Mouse (Mus musculus) kidney, postnatal 14 days (tissue): ENCODE results near the gene Ubac2.

ENCODE experiments used
- DNase-seq: peaks from one replicate; pipeline ENCODE4 v3.0.0; 2022; ENCODE audit warnings: mixed read lengths

Ubac2 gene

GRCm38 (mm10) chr14:121927451-121927850, 49.0 kb downstream of the Ubac2 start:
- DNase-seq = no peak

DNA sequence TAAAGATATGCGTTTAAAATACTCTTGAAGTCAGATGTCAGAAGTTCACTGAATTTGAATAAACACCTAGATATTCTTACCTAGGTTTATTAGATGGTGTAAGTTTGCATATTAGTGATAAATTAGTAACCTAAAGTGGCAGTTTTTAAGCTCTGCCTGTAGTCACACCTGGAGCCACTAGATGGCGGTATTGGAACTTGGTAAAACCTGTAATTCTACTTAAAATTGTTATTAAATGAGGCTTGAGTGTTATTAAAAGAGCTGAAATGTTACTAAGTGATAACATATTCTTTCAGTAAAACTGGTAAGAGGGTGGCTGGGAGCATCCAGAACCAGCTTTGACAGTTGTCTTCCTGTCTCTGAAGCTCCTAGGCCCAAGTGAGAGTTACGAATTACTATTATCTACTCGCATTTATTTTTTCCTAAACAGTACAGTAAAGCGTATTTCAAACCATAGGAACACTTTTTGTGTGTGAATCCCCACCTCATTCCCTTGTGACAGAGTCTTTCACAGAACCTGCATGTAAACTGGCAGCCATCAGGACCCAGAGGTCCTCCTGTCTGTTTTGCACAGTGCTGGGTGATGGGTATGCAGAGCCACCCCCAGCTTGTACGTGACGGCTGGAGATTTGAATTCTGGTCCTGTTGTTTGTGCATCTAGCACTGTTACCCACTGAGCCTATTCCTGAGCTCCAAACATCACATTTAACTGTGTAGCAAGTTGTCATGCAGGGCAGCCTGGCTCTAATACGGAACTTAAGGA, 50.1 kb downstream of the Ubac2 start:
- DNase-seq = peak; percentile 67

DNA sequence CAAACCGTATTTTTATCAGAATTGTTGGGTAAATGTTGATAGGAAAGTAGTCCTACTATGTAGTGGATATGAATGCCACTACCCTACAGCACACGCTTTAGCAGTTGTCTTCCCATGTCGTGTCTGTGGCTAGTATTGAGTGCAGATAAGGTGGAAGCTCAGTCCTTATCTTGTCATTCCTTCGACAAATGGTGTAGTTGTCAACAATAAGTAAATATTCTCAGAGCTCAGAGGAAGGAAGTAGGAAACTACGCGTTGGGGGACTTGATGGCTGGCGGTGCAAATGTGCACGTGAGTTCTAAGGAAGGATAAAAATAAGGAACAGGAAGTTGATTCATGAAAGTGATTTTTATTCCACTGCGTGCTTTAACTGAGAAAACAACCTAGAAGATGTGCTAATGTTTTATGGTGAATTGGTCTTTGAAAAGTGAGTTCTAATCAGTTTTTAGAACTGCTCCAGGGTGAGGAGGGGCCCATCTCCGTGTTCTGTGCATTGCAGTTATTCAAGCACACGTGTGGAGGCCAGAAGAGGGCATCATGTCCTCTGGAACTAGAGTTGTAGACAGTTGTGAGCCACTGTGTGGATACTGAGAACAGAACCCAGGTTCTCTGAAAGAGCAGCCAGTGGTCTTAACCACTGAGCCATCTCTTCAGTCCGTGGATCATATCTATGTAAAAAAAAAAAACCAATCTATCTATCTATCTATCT, 51.0 kb downstream of the Ubac2 start:
- no peak for DNase-seq

DNA sequence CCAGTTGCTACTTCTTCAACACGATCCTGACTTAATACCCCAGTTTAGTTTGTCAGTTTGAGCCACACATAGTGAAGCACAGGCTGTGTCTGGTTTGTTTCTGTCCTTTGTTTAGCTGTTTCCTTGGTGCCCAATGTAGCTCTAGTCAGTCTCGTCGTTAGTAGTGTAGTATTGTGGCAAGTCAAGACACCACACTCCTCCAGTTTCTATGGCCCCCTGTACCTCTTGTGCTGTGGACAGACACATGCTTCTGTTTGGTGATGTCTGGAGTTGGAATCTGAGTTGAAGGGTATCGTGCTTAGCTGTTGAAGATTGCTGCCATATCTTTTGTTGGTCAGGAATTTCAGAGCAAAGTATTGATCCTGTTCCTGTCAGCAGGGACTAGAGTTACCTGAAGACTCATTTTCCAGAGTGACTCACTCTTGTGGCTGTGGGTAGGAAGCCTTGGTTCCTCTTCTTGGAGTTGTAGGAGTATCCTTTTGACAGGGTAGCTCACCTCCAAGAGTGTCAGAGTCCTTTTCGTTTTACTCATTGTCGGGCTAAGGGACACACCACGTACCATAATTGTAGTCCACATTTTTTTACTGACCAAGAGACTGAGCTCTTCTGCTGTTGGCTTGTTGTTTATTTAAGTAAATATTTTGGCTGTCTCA, 52.4 kb downstream of the Ubac2 start:
- DNase-seq = no peak

DNA sequence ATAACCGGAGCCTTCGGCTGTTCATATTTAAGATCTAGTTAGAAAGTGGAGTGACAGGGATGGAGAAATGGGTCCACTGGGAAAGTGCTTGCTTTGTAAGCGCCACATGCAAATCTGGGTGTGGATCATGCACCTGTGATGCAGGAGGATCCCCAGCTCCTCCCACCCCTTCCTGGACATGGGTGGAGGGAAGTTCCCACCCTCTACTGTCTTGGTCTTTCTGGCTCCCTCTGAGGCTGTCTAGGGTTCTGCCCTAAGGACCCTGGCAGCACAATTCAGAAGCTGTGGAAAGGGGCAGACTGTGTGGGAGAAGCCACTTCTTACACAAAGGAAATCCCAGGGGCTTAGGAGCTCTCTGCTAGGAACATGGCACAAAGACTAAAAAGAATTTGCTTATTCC, 53.2 kb downstream of the Ubac2 start:
- DNase-seq = no peak

DNA sequence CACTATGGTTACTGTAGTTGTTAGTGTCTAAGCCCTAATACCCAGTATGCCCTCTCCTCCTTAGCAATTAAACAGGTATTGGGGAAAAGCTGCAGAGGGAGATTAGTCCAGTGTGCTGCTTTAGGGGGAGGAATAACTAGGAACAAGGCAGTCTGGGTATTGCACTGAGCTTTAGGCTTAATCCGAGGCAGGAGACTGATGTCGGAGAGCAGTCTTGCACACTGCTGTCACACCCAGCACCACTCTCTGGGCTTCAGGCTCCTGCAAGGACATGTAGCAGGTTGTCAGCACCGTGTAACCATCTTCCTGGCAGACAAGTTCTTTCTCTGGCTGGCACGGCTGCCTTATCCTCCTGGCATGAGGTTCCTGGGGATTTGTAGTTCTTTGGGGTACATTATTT, 53.8 kb downstream of the Ubac2 start:
- no peak for DNase-seq

DNA sequence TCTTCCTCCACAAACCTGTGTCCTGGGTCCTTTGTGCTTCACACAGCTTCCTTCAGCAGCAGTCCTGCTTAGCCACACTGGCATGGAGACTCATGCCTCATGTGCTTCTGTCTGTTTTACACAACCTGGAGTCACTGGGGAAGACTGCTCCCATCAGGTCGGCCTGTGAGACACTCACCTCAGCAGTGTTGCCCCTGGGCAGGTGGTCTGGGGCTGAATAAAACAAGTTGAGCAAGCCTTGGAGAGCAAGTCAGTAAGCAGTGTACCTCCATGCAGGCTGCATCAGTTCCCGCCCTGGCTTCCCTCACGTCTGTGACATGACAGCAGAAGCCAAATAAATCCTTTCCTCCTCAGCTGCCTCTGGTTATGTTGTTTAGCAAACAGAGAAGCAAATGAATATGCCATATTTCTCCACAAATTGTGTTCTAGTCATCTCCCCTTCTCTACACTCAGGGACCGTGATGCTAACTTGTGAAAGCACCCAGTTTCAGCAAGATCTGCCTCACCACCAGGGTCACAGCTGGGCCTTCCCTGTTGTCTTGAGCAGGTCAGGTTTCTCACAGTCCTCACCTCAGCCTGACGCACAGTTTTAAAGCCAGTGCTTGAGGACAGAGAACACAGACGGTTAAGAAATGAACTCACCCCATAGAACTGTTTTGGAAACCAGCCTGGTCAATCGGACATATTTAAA, 55.6 kb downstream of the Ubac2 start:
- DNase-seq = no peak

DNA sequence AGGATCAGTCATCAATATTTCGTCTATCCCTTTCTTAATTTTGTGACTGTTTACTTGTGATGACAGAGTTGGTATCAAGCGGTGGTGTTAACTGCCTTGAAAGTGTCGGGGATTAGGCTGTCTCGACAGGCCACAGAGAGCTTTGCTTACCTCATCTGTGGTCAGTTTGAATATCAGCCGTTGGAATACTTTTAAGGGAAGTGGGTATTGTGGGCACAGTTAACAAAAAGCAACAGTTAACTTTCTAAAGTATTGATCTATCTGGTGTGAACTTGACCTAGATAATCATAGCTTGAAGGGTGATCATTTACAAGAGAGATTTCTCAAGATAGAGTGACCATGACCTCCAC, 56.2 kb downstream of the Ubac2 start:
- DNase-seq = no peak

DNA sequence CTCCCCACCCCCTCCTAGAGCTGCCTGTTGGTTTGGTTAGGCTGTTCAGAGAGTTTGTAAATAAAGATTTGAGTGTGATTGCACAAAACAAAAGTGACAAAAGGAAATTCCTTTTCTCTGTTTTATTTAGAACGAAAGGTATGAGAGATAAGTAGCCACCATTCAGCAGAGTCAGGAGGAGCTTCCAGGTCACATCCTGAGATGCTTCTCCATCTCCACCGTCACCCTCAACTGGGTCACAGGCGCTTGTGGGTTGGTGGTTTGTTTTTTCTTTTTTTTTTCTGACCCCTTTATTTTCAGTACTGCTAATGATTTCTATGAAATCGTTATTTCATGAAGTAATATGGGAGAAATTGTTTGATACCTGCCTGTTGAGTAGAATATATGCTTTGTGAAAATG, 57.9 kb downstream of the Ubac2 start:
- DNase-seq = no peak

DNA sequence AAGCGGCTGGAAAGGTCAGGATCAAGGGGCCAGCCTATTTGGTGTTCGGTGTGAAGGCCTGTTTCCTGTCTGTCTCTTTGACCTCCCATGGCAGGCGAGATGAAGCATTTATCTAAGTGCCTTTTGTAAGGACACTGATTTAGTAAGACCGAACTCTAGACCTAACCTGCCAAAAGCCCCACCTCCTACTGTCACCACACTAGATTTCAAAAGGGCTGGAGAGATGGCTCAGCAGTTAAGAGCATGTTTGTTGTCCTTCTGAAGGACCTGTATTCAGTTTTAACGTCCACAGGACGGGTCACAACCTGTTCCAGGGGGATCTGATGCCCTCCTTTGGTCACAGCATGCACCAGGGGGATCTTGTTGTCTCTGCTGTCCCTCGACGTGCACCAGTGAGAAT, 58.4 kb downstream of the Ubac2 start:
- DNase-seq = no peak

GRCm38 (mm10) chr14:121937601-121938255, 59.3 kb downstream of the Ubac2 start:
- DNase-seq = no peak

GRCm38 (mm10) chr14:121938256-121939191, 60.1 kb downstream of the Ubac2 start:
- no peak for DNase-seq

GRCm38 (mm10) chr14:121939582-121939981, 61.2 kb downstream of the Ubac2 start:
- no peak for DNase-seq

DNA sequence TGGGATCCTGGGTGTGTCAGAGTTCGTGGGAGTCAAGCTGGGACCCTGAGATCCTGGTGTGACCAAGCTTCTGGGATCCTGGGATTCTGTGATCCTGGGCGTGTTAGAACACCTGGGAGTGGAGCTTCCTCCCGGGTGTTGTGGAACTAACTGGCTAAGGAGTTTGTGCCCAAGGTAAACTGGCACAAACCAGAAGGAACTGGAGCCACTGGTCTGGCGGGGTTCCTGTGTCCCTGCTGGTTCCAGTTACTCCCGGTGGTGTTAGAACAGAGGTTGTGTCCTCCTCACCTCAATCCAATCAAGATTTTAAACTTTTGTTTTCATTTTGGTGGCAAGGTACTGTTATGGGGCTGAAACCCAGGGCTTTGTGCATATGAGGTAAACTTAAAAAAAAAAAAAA, 67.7 kb downstream of the Ubac2 start:
- peak; percentile 34 for DNase-seq

GRCm38 (mm10) chr14:121946728-121947127, 68.3 kb downstream of the Ubac2 start:
- DNase-seq = no peak

- no peak for DNase-seq
Observed at GRCm38 (mm10) chr14:121947201-121947760, 68.9 kb downstream of the Ubac2 start.

- DNase-seq = no peak
Observed at GRCm38 (mm10) chr14:121947966-121948365, 69.5 kb downstream of the Ubac2 start.

- DNase-seq = no peak
Observed at GRCm38 (mm10) chr14:121949436-121949835, 71.0 kb downstream of the Ubac2 start.

GRCm38 (mm10) chr14:121949897-121950296, 71.5 kb downstream of the Ubac2 start:
- no peak for DNase-seq

DNA sequence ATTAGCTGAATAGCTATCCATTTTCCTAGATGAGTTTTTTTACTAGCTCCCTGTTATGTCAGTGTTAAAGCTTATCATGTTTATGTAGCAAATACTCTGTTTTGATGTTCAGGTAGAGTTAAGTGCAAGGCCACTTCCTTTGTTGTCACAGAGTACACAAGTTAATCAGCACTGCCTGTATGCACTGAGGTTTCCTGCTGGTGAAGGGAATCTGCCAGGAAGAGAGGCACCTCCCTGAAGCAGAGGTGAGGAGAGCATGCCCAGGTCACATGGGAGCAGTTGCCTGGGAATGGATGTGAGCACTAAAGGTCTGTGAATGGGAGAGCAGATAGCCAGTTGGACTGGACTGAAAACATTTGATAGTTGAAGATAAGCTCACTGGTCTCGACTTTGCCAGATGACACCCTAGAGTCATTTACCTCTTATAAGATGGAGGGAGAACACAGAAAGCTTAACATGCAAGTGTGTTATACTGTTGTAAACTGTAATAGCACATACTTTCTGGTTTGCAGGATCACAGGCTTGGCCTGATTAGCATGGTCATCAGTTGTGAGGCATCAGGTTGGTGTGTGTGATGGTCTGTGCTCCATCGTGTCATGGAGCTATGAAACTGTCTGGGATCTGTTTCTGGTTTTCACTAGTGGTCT, 73.1 kb downstream of the Ubac2 start:
- DNase-seq = no peak

GRCm38 (mm10) chr14:121952046-121952400, 73.6 kb downstream of the Ubac2 start:
- no peak for DNase-seq
